Mouse (Mus musculus): Measurements from ENCODE around the gene Sh2d2a. TPM values are rescaled to one million over a fixed set of nuclear protein-coding genes. Genes with fewer than 3 reads are reported as not detected.
"Not testable (repeated sequence)": the region's sequence is repeated elsewhere in the genome, so short reads cannot be mapped to it uniquely, and the experiment has no call there.

Sh2d2a gene
- total RNA-seq, 2 experiments from 2014 or later: not detected

DNA sequence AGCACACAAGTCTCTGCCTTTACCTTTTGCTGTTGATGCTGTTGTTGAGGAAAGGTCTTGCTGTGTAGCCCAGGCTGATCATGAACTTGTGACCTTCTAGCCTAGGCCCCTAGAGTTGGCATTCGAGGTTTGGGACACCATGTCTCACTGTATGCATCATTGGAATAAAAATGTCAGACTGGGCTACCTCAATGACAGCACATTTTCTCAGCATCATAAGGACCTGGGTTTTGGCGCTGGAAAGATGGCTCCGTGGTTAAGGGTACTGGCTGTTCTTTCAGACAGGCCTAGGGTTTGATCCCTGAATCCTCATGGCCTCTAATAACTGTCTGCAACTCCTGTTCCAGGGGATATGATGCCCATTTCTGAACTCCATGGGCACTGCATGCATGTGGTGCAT lies 53.2 kb downstream of the Sh2d2a start:
- intact Hi-C loops (cut with DNase I): no loop called here
- DNase-seq (ENCODE audit: extremely low spot score in 1 of 2, low spot score in 2 of 2): no peak
- Histone ChIP-seq H3K27ac (no peak overlapping the region), H3K4me3 (no peak overlapping the region)
- no peak for TF ChIP-seq CTCF (IDR thresholded peaks at IDR 0.05)

- no peak for TF ChIP-seq CTCF (IDR thresholded peaks at IDR 0.05)
- Histone ChIP-seq H3K4me3 (no peak overlapping the region), H3K27ac (no peak overlapping the region)
- DNase-seq (ENCODE audit: extremely low spot score in 1 of 2, low spot score in 2 of 2): no peak
- intact Hi-C loops (cut with DNase I): no loop called here
These were observed 54.6 kb downstream of the Sh2d2a start for GRCm38 (mm10) chr3:87901036-87901624.

DNA sequence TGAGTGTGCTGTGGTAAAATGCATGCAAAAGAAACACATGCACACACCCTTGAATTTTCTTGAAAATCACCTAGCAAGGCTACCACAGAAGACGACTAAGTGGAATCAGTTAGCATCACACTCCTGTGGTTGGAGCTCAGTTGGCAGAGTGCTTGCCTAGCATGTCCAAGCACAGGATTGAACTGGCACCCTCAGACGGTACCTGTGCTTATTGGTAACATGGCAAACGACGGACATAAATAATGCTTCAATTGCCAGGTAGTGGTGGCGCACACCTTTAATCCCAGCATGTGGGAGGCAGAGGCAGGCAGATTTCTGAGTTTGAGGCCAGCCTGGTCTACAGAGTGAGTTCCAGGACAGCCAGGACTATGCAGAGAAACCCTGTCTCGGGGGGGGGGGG lies 55.4 kb downstream of the Sh2d2a start:
- H3K4me3 ChIP-seq; H3K27ac ChIP-seq; DNase-seq (ENCODE audit: extremely low spot score in 1 of 2, low spot score in 2 of 2); intact Hi-C loops (cut with DNase I): not testable (repeated sequence)

DNA sequence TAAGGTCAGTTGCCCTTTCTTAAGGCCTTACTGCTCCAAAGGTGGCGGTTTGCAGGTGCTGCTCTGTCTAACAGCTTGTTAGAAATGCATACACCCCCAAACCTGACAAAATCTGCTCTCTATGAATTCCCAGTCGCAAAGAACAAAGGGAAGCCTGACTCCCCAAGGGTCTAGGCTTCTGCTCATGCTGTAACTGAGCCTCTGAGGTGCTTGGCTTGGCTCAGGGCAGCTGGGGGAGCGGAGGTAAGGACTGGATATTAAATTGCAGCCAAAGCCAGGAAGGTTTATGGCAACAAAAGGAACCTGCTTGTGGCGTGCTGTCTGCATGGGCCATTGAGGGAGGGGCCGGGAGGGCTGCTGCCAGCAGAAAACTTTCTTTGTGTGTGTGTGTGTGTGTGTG lies 57.3 kb downstream of the Sh2d2a start:
- DNase-seq (ENCODE audit: extremely low spot score in 1 of 2, low spot score in 2 of 2): no peak
- no peak for TF ChIP-seq CTCF (IDR thresholded peaks at IDR 0.05)
- Histone ChIP-seq H3K27ac (no peak overlapping the region), H3K4me3 (no peak overlapping the region)
- intact Hi-C loops (cut with DNase I): no loop called here

Other genes starting within 250 kb of the Sh2d2a start
- 10 to 100 TPM; 60.2 to 60.3 TPM for gene Arhgef11, start 229.2 kb upstream of the Sh2d2a start, total RNA-seq (2021)
- under 1 TPM; 0.16 to 0.54 TPM for gene Lrrc71, start 98.1 kb upstream of the Sh2d2a start, total RNA-seq (2021)
- gene Ntrk1, start 51.6 kb upstream of the Sh2d2a start, total RNA-seq (2021): under 1 TPM; 0.14 to 0.47 TPM
- under 1 TPM; 0.54 to 0.72 TPM for gene Insrr, start 49.8 kb upstream of the Sh2d2a start, total RNA-seq (2021)
- gene Pear1, start 22.4 kb upstream of the Sh2d2a start, total RNA-seq (2021): 1 to 10 TPM; 7.8 to 7.9 TPM
- 10 to 100 TPM; 58.3 to 60.6 TPM for gene Prcc, start 38.9 kb downstream of the Sh2d2a start, total RNA-seq (2021)
- 100 to 1,000 TPM; 148 to 151 TPM for gene Hdgf, start 59.6 kb downstream of the Sh2d2a start, total RNA-seq (2021)
- 10 to 100 TPM; 52.6 to 55.1 TPM for gene Mrpl24, start 72.8 kb downstream of the Sh2d2a start, total RNA-seq (2021)
- gene Isg20l2, start 83.6 kb downstream of the Sh2d2a start, total RNA-seq (2021): 10 to 100 TPM; 15.1 to 15.6 TPM
- 10 to 100 TPM; 22.9 to 24.7 TPM for gene Rrnad1, start 84.0 kb downstream of the Sh2d2a start, total RNA-seq (2021)
- 1 to 10 TPM; 4.5 to 8.2 TPM for gene Crabp2, start 101.9 kb downstream of the Sh2d2a start, total RNA-seq (2021)
- gene Nes, start 124.3 kb downstream of the Sh2d2a start, total RNA-seq (2021): 1 to 10 TPM; 5.7 to 6.2 TPM
- 100 to 1,000 TPM; 241 to 256 TPM for gene Bcan, start 153.5 kb downstream of the Sh2d2a start, total RNA-seq (2021)
- gene Hapln2, start 180.8 kb downstream of the Sh2d2a start, total RNA-seq (2021): 10 to 100 TPM; 11.3 to 13.5 TPM
- 10 to 100 TPM; 17.5 to 19.1 TPM for gene Gpatch4, start 196.4 kb downstream of the Sh2d2a start, total RNA-seq (2021)
- 10 to 100 TPM; 64.3 to 66.6 TPM for gene Naxe, start 211.7 kb downstream of the Sh2d2a start, total RNA-seq (2021)
- not detected for gene Ttc24, start 231.5 kb downstream of the Sh2d2a start, total RNA-seq (2021)
- gene Iqgap3, start 235.2 kb downstream of the Sh2d2a start, total RNA-seq (2021): under 1 TPM; 0.21 to 0.41 TPM